Mouse (Mus musculus) liver, embryonic 14.5 days (tissue): ENCODE data around the gene Adprm.

Experiments used
- CTCF ChIP-seq: IDR thresholded peaks from 2 replicates; pipeline ENCODE4 v1.5.1; 2016; ENCODE audit warnings: antibody characterized with exemption, low read depth, control low read depth
- EP300 ChIP-seq: IDR thresholded peaks from 2 replicates; pipeline ENCODE4 v1.6.1; 2016; ENCODE audit warnings: antibody characterized with exemption, low read depth

GRCm38 (mm10) chr11:67000671-67001070, 51.7 kb downstream of the Adprm start:
- TF ChIP-seq CTCF (no peak), EP300 (no peak)
